Mouse (Mus musculus) forebrain, embryonic 11.5 days (tissue): ENCODE data around the gene Otulin. TPM values are rescaled to one million over a fixed set of nuclear protein-coding genes. Genes with fewer than 3 reads are reported as not detected.

Source experiments
- ATAC-seq: fragments of 200-750 bp; cut with Nextera tagmentation; replicated peaks from 2 replicates; pipeline ENCODE4 v1.8.0; 2017; ENCODE audit warnings: moderate TSS enrichment; ENCODE audit not compliant: low FRiP score
- DNase-seq: peaks from one replicate; pipeline ENCODE4 v3.0.0-alpha.2; 2017; ENCODE audit warnings: low spot score
- H3K27ac ChIP-seq: fragments of 300-500 bp; sonication (generic); 2 replicates; pipeline ENCODE4 v1.5.1; 2014; ENCODE audit warnings: low read depth, low read length
- H3K27me3 ChIP-seq: fragments of 300-500 bp; sonication (generic); 2 replicates; pipeline ENCODE4 v1.6.1; 2014; ENCODE audit warnings: mild to moderate bottlenecking, low read length, mixed read lengths; ENCODE audit not compliant: control insufficient read depth, insufficient read depth
- H3K36me3 ChIP-seq: fragments of 300-500 bp; sonication (generic); 2 replicates; pipeline ENCODE4 v1.6.1; 2014; ENCODE audit warnings: mild to moderate bottlenecking, low read length, moderate library complexity, mixed read lengths; ENCODE audit not compliant: control insufficient read depth, insufficient read depth
- H3K4me1 ChIP-seq: fragments of 300-500 bp; sonication (generic); replicated peaks from 2 replicates; pipeline ENCODE4 v1.6.1; 2014; ENCODE audit warnings: low read length, mixed read lengths; ENCODE audit not compliant: control insufficient read depth, insufficient read depth
- H3K4me2 ChIP-seq: fragments of 300-500 bp; sonication (generic); 2 replicates; pipeline ENCODE4 v1.6.1; 2014; ENCODE audit warnings: low read depth, mild to moderate bottlenecking, low read length, moderate library complexity, mixed read lengths; ENCODE audit not compliant: severe bottlenecking
- H3K4me3 ChIP-seq: fragments of 300-500 bp; sonication (generic); 2 replicates; pipeline ENCODE4 v1.5.1; 2014; ENCODE audit warnings: low read depth, low read length
- H3K9ac ChIP-seq: fragments of 300-500 bp; sonication (generic); 2 replicates; pipeline ENCODE4 v1.6.1; 2014; ENCODE audit warnings: low read length
- H3K9me3 ChIP-seq: fragments of 300-500 bp; sonication (generic); 2 replicates; pipeline ENCODE4 v1.6.1; 2016; ENCODE audit warnings: low read length, mixed read lengths; ENCODE audit not compliant: control insufficient read depth
- WGBS: fragments of 180-500 bp; shearing (Covaris S2); extraction: QIAGEN DNeasy Blood & Tissue Kit; methylation state at CpG from one replicate; pipeline ENCODE4 v1.1.7; 2014; 5-methylcytosine and 5-hydroxymethylcytosine counted together
- polyA plus RNA-seq: library from polyadenylated mRNA; unstranded; fragments of >200 nt; fragmentation: Nextera tagmentation; extraction: Ambion mirVana; gene quantifications from 2 replicates; pipeline ENCODE4 v1.2.1, GENCODE M21; 2014

Gene Otulin
- polyA plus RNA-seq, 1 experiment from 2014 or later, result 35.7 TPM

DNA sequence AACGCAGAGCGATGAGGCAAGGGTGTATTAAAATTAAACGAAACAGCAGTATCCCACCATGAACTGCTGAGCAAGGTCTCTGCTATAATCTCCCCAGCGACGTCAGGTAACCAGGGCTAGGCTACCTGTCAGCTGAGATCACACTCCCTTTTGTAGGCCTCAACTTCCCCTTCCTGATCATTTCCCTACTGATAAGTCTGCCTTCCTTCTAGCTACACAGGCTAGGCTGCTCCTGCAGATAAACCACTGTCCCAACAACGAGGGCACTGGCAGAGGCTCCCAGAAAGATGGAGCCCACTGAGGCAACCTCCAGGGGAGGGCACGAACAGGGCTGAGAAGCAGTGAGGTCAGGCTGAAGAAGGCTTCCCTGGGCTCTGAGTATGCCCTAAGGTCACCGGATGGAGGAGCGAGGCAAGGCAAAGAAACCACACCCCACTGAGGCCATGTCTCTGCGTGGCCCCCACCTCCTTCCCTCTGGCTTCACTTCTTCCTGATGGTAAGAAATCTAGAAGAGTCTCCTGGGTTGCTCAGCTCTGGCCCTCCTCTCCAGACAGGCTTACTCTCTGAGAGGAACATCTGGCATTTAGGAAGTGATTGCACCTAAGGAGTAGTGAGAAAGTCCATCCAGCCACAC is 41.2 kb upstream of the Otulin start:
- DNase-seq (no peak), ATAC-seq (no peak)
- H3K4me2 ChIP-seq, result no peak overlapping the region
- H3K27me3 ChIP-seq, result no peaks in the 10 kb centered on the region
- H3K4me1 ChIP-seq, result peaks cover 4% of the 10 kb centered on the region; the same call in 1 of the 2 replicates
- H3K9ac ChIP-seq, result no peak overlapping the region
- H3K9me3 ChIP-seq, result no peaks in the 10 kb centered on the region
- no peak overlapping the region for H3K27ac ChIP-seq
- H3K4me3 ChIP-seq, result no peak overlapping the region
- no peaks in the 10 kb centered on the region for H3K36me3 ChIP-seq
- 88% methylated on average over 10 of the region's 10 CpGs for WGBS

GRCm38 (mm10) chr15:27670708-27671107 is 40.2 kb upstream of the Otulin start:
- H3K36me3 ChIP-seq, result no peaks in the 10 kb centered on the region
- DNase-seq, result no peak
- no peak overlapping the region for H3K27ac ChIP-seq
- 89% methylated on average over 8 of the region's 8 CpGs for WGBS
- H3K9ac ChIP-seq, result no peak overlapping the region
- H3K4me3 ChIP-seq, result no peak overlapping the region
- H3K9me3 ChIP-seq, result no peaks in the 10 kb centered on the region
- H3K4me2 ChIP-seq, result no peak overlapping the region
- H3K4me1 ChIP-seq, result no peaks in the 10 kb centered on the region; the same call in 1 of the 2 replicates
- ATAC-seq, result no peak
- no peaks in the 10 kb centered on the region for H3K27me3 ChIP-seq

- ATAC-seq (no peak), DNase-seq (no peak)
- H3K4me2 ChIP-seq, result no peak overlapping the region
- no peak overlapping the region for H3K4me3 ChIP-seq
- H3K9ac ChIP-seq, result no peak overlapping the region
- H3K9me3 ChIP-seq, result no peaks in the 10 kb centered on the region
- 88% methylated on average over 12 of the region's 12 CpGs for WGBS
- H3K4me1 ChIP-seq, result no peaks in the 10 kb centered on the region; the same call in 1 of the 2 replicates
- H3K36me3 ChIP-seq, result no peaks in the 10 kb centered on the region
- H3K27ac ChIP-seq, result no peak overlapping the region
- no peaks in the 10 kb centered on the region for H3K27me3 ChIP-seq
Observed at GRCm38 (mm10) chr15:27669931-27670411, 39.5 kb upstream of the Otulin start.

DNA sequence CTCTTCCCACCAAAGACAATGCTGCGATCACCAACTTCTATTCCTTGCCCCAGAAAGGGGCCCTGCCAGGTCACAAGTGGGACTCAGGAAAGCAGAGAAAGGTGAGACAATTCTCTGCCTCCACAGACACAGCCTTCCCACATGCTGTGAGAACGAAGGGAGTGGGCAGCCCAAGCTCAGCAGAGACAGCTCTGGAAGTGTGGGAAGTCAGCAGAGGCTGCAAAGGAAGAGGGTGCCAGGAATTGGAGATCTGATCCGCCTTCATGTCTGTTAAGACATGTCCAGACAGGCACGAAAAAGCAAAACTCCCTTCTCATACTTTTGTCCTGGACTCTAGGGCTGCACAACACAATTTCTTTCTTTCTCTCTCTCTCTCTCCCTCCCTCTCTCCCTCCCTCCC is 38.8 kb upstream of the Otulin start:
- DNase-seq, result no peak
- ATAC-seq, result no peak

DNA sequence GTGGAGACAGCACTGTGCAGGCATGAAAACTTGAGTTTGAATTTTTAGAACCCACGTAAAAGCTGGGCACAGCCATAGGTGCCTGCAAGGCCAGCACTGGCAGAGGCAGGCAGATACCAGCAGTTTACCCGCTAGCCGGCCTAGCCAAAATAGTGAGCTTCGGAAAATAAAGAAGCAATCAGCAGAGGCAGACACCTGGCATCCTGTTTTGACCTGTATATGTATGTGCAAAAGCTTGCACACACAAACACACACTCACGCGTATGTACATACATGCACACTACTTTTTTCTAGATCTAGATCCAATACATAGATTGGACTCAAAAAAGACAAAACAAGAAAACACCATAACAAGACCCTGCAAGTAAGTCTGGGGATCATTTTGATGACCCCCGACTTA is 38.1 kb upstream of the Otulin start:
- Histone ChIP-seq H3K9me3 (no peaks in the 10 kb centered on the region), H3K4me2 (no peak overlapping the region), H3K4me3 (no peak overlapping the region), H3K27ac (no peak overlapping the region), H3K9ac (no peak overlapping the region), H3K27me3 (no peaks in the 10 kb centered on the region), H3K36me3 (no peaks in the 10 kb centered on the region), H3K4me1 (no peaks in the 10 kb centered on the region; the same call in 1 of the 2 replicates)
- 91% methylated on average over 7 of the region's 7 CpGs for WGBS
- no peak for ATAC-seq
- no peak for DNase-seq

More for the DNA sequence above, 38.8 kb upstream of the Otulin start:
- no peak overlapping the region for H3K4me2 ChIP-seq
- H3K9ac ChIP-seq, result no peak overlapping the region
- no peak overlapping the region for H3K4me3 ChIP-seq
- H3K36me3 ChIP-seq, result no peaks in the 10 kb centered on the region
- no peaks in the 10 kb centered on the region for H3K27me3 ChIP-seq
- no peaks in the 10 kb centered on the region; the same call in 1 of the 2 replicates for H3K4me1 ChIP-seq
- H3K9me3 ChIP-seq, result no peaks in the 10 kb centered on the region
- WGBS, result 85% methylated on average over 4 of the region's 4 CpGs
- H3K27ac ChIP-seq, result no peak overlapping the region

GRCm38 (mm10) chr15:27668001-27668461 is 37.5 kb upstream of the Otulin start:
- Histone ChIP-seq H3K36me3 (no peaks in the 10 kb centered on the region), H3K4me1 (no peaks in the 10 kb centered on the region; the same call in 1 of the 2 replicates), H3K9me3 (no peaks in the 10 kb centered on the region), H3K4me2 (no peak overlapping the region), H3K9ac (no peak overlapping the region), H3K27ac (no peak overlapping the region), H3K27me3 (no peaks in the 10 kb centered on the region), H3K4me3 (no peak overlapping the region)
- DNase-seq, result no peak
- 70% methylated on average over 9 of the region's 9 CpGs for WGBS
- ATAC-seq, result no peak

GRCm38 (mm10) chr15:27666911-27667539 is 36.5 kb upstream of the Otulin start:
- no peaks in the 10 kb centered on the region for H3K36me3 ChIP-seq
- no peak overlapping the region for H3K9ac ChIP-seq
- H3K27me3 ChIP-seq, result no peaks in the 10 kb centered on the region
- DNase-seq (no peak), ATAC-seq (no peak)
- 67% methylated on average over 9 of the region's 9 CpGs for WGBS
- no peak overlapping the region for H3K4me2 ChIP-seq
- no peak overlapping the region for H3K27ac ChIP-seq
- H3K4me1 ChIP-seq, result no peaks in the 10 kb centered on the region; the same call in 1 of the 2 replicates
- H3K4me3 ChIP-seq, result no peak overlapping the region
- H3K9me3 ChIP-seq, result no peaks in the 10 kb centered on the region

GRCm38 (mm10) chr15:27665392-27665911 is 35.0 kb upstream of the Otulin start:
- H3K27me3 ChIP-seq, result no peaks in the 10 kb centered on the region
- no peak for ATAC-seq
- no peaks in the 10 kb centered on the region for H3K9me3 ChIP-seq
- no peaks in the 10 kb centered on the region for H3K4me1 ChIP-seq
- peak; percentile 55 for DNase-seq
- WGBS, result 81% methylated on average over 21 of the region's 21 CpGs
- no peak overlapping the region for H3K27ac ChIP-seq
- no peak overlapping the region for H3K4me2 ChIP-seq
- no peaks in the 10 kb centered on the region for H3K36me3 ChIP-seq
- no peak overlapping the region for H3K9ac ChIP-seq
- H3K4me3 ChIP-seq, result no peak overlapping the region
